25 mouse cellular contexts compared by ENCODE assay signal in the genomic region with DNA sequence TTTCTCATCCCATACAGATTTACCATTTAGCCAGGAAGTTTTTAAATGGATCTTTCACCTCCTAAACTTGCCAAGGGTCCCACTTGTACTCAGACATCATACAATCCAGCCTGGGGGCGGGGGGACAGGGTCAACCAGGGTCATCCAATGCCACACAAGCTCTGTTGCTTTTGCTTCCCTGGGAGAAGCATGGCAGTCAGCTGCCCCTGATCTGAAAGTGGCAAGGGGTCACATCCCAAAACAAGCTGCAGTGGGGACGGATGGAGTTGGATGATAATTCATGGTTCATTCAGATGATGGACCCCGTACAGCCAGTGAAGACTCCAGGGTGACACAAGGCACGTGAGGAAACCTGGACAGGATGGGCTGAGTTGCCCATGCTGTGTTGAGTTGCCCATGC.
A peak's percentile ranks its signal among the peaks of the same experiment; 100 is the strongest.
DNase-seq lines count a peak whose midpoint lies in the region; ATAC-seq and TF ChIP-seq lines count a peak whose summit lies in the region.
"Had no signal": no experiment of that assay in that cellular context is flagged by ENCODE, and none has a peak within 500 bp of the region (broad histone marks: within the 10 kb centered on the region; RNA-seq: fewer than 3 reads in every experiment).

No protein-coding gene starts in this region.

- no peak for ATAC-seq in midbrain, embryonic 11.5 days (ENCODE audit: low FRiP score)
- no peak for ATAC-seq in hindbrain, embryonic 16.5 days
- ATAC-seq: activated CD4-positive, CD25-positive, alpha-beta regulatory T cell, adult 4 months; CD4-positive, CD25-positive, alpha-beta regulatory T cell, adult 4 months; forebrain, embryonic 14.5 days; forebrain, embryonic 16.5 days; Patski had no signal

- no peaks in the 10 kb centered on the region for H3K36me3 ChIP-seq in midbrain, embryonic 11.5 days (ENCODE audit: control insufficient read depth, insufficient read depth, low read length)
- 0 out of 2 replicates have a peak, but pooled peaks cover 3% of the 10 kb centered on the region for H3K36me3 ChIP-seq in midbrain, embryonic 10.5 days
- H3K36me3 ChIP-seq in hindbrain, embryonic 16.5 days (ENCODE audit: control insufficient read depth, insufficient read depth, low read length) = no peaks in the 10 kb centered on the region
- H3K36me3 ChIP-seq: embryonic facial prominence, embryonic 13.5 days; embryonic facial prominence, embryonic 15.5 days; G1E had no signal

- H3K9ac ChIP-seq in midbrain, embryonic 11.5 days (ENCODE audit: low read length) = no peak overlapping the region
- H3K9ac ChIP-seq in hindbrain, embryonic 16.5 days (ENCODE audit: low read depth, low read length) = no peak overlapping the region
- H3K9ac ChIP-seq: embryonic facial prominence, embryonic 13.5 days; embryonic facial prominence, embryonic 15.5 days; forebrain, embryonic 12.5 days had no signal

- no peak overlapping the region for H3K4me2 ChIP-seq in midbrain, embryonic 11.5 days
- no peak overlapping the region for H3K4me2 ChIP-seq in hindbrain, embryonic 16.5 days (ENCODE audit: low read length)
- H3K4me2 ChIP-seq: embryonic facial prominence, embryonic 13.5 days; embryonic facial prominence, embryonic 15.5 days; forebrain, embryonic 12.5 days had no signal

- 71% methylated on average over 4 of the region's 4 CpGs for WGBS in cerebellum, adult 2 months
- WGBS in midbrain, embryonic 11.5 days = 82% methylated on average over 4 of the region's 4 CpGs
- WGBS in midbrain, embryonic 10.5 days = 80% methylated on average over 4 of the region's 4 CpGs
- WGBS in hindbrain, embryonic 16.5 days = 72% methylated on average over 4 of the region's 4 CpGs

- no peaks in the 10 kb centered on the region for H3K9me3 ChIP-seq in midbrain, embryonic 11.5 days (ENCODE audit: control insufficient read depth, low read length)
- no peaks in the 10 kb centered on the region for H3K9me3 ChIP-seq in midbrain, embryonic 10.5 days (replicated peaks)
- H3K9me3 ChIP-seq in hindbrain, embryonic 16.5 days (ENCODE audit: control insufficient read depth, low read length) = no peaks in the 10 kb centered on the region
- H3K9me3 ChIP-seq: embryonic facial prominence, embryonic 13.5 days; embryonic facial prominence, embryonic 15.5 days; forebrain, embryonic 12.5 days had no signal

- no peak for TF ChIP-seq CTCF in cerebellum, adult 2 months (IDR thresholded peaks at IDR 0.05; ENCODE audit: borderline replicate concordance, insufficient read depth, low read depth, low read length)
- TF ChIP-seq CTCF in layer of hippocampus, adult 2 months (conservative IDR thresholded peaks at IDR 0.05) = no peak

- H3K4me1 ChIP-seq in cerebellum, adult 2 months (ENCODE audit: control insufficient read depth, insufficient read depth, low read length) = peaks cover 63% of the 10 kb centered on the region
- H3K4me1 ChIP-seq in midbrain, embryonic 11.5 days (ENCODE audit: control insufficient read depth, insufficient read depth, low read length) = no peaks in the 10 kb centered on the region
- H3K4me1 ChIP-seq in midbrain, embryonic 10.5 days = peaks cover 15% of the 10 kb centered on the region
- H3K4me1 ChIP-seq in hindbrain, embryonic 16.5 days (ENCODE audit: control insufficient read depth, insufficient read depth, low read depth, low read length) = peaks cover 7% of the 10 kb centered on the region

- no peaks in the 10 kb centered on the region for H3K27me3 ChIP-seq in cerebellum, adult 2 months (ENCODE audit: control insufficient read depth, insufficient read depth, low read length)
- no peaks in the 10 kb centered on the region for H3K27me3 ChIP-seq in midbrain, embryonic 11.5 days (ENCODE audit: control insufficient read depth, insufficient read depth, low read length)
- H3K27me3 ChIP-seq in midbrain, embryonic 10.5 days (ENCODE audit: low read depth, poor library complexity, severe bottlenecking) = no peaks in the 10 kb centered on the region
- no peaks in the 10 kb centered on the region for H3K27me3 ChIP-seq in hindbrain, embryonic 16.5 days (replicated peaks; ENCODE audit: control insufficient read depth, insufficient read depth, low read length)
- H3K27me3 ChIP-seq: CH12.LX; embryonic facial prominence, embryonic 13.5 days; embryonic facial prominence, embryonic 15.5 days; forebrain, embryonic 12.5 days; Patski had no signal

- DNase-seq in cerebellum, adult 2 months = peak in 1 of 2 experiments; percentile 23
- no peak for DNase-seq in cerebellum, postnatal 14 days
- no peak for DNase-seq in layer of hippocampus, adult 2 months (ENCODE audit: low spot score in 2 of 2)
- DNase-seq in layer of hippocampus, postnatal 14 days (ENCODE audit: low spot score in 2 of 2) = no peak
- peak; percentile 59 for DNase-seq in midbrain, embryonic 11.5 days (ENCODE audit: low spot score, missing footprints)
- no peak for DNase-seq in midbrain, embryonic 10.5 days (ENCODE audit: low spot score)
- DNase-seq: adrenal gland, adult 8-10 months; adrenal gland, postnatal 14 days; adrenal gland, postnatal 36 days; B cell, adult 2 months; cerebellum, adult 8-10 months; embryo, embryonic 11 days had no signal

- H3K4me3 ChIP-seq in cerebellum, adult 2 months (replicated peaks; ENCODE audit: insufficient read depth, low read depth, low read length) = no peak overlapping the region
- H3K4me3 ChIP-seq in layer of hippocampus, adult 2 months = no peak overlapping the region
- H3K4me3 ChIP-seq in midbrain, embryonic 11.5 days (ENCODE audit: low read depth, low read length) = no peak overlapping the region
- H3K4me3 ChIP-seq in midbrain, embryonic 10.5 days = no peak overlapping the region
- no peak overlapping the region for H3K4me3 ChIP-seq in hindbrain, embryonic 16.5 days (ENCODE audit: low read length)
- H3K4me3 ChIP-seq: embryonic facial prominence, embryonic 13.5 days; embryonic facial prominence, embryonic 15.5 days; erythroblast, embryonic 14.5 days; forebrain, embryonic 10.5 days; forebrain, embryonic 12.5 days had no signal

- peak overlapping the region; percentile 74 for H3K27ac ChIP-seq in cerebellum, adult 2 months (ENCODE audit: insufficient read depth, low read length)
- H3K27ac ChIP-seq in layer of hippocampus, adult 2 months = peak overlapping the region; percentile 90
- no peak overlapping the region for H3K27ac ChIP-seq in midbrain, embryonic 11.5 days (ENCODE audit: low read depth, low read length)
- H3K27ac ChIP-seq in midbrain, embryonic 10.5 days (replicated peaks) = no peak overlapping the region
- H3K27ac ChIP-seq in hindbrain, embryonic 16.5 days (ENCODE audit: low read depth, low read length) = no peak overlapping the region
- H3K27ac ChIP-seq: embryonic facial prominence, embryonic 13.5 days; embryonic facial prominence, embryonic 15.5 days; forebrain, embryonic 10.5 days; forebrain, embryonic 12.5 days had no signal

- no peak for TF ChIP-seq POLR2A in cerebellum, adult 2 months (IDR thresholded peaks at IDR 0.05; ENCODE audit: borderline replicate concordance, insufficient read depth, low read length)

Comparison
In these comparisons a context has a peak if more than half of its experiments do, and no peak if none do; other contexts are left out.
1. H3K27ac ChIP-seq: peak in cerebellum, adult 2 months (single experiment) and layer of hippocampus, adult 2 months (single experiment); none in midbrain, embryonic 11.5 days (single experiment), midbrain, embryonic 10.5 days (single experiment) and hindbrain, embryonic 16.5 days (single experiment).